Mouse (Mus musculus) heart, postnatal 25 days (tissue): ENCODE results near the gene Fxyd2. TPM values are rescaled to one million over a fixed set of nuclear protein-coding genes. Genes with fewer than 3 reads are reported as not detected.

Experiments used
- DNase-seq: peaks from one replicate; pipeline ENCODE4 v3.0.0; 2022; ENCODE audit warnings: low spot score
- intact Hi-C: fragments of 180-260 bp; cut with DNase I; formaldehyde crosslinking; loops from one replicate; pipeline ENCODE4 v1.15.1; 2025
- total RNA-seq, 2 experiments: library from RNA; stranded (reverse); gene quantifications; 2 replicates each; pipeline ENCODE4 v1.2.3; 2021

The Fxyd2 gene
- 1 to 10 TPM; 1.5 to 2.7 TPM for total RNA-seq

- intact Hi-C loops = no loop called here
- no peak for DNase-seq
Observed at GRCm38 (mm10) chr9:45399434-45399833, at the start of gene Fxyd2. Gene Fxyd2 (plus strand): TSS chr9:45399669.

- intact Hi-C loops = no loop called here
- DNase-seq = no peak
Observed at GRCm38 (mm10) chr9:45349851-45350250, 49.6 kb upstream of the Fxyd2 start.

- intact Hi-C loops = no loop called here
- no peak for DNase-seq
Observed at GRCm38 (mm10) chr9:45355192-45355591, 44.3 kb upstream of the Fxyd2 start.

GRCm38 (mm10) chr9:45358356-45358755 is 41.1 kb upstream of the Fxyd2 start:
- DNase-seq = no peak
- intact Hi-C loops = no loop called here

- no peak for DNase-seq
Observed at GRCm38 (mm10) chr9:45362051-45362461, 37.4 kb upstream of the Fxyd2 start.

GRCm38 (mm10) chr9:45363639-45364214 is 35.7 kb upstream of the Fxyd2 start:
- no peak for DNase-seq
- intact Hi-C loops = no loop called here

More at GRCm38 (mm10) chr9:45362051-45362461, 37.4 kb upstream of the Fxyd2 start:
- intact Hi-C loops = no loop called here

GRCm38 (mm10) chr9:45367716-45368115 is 31.8 kb upstream of the Fxyd2 start:
- DNase-seq = no peak
- intact Hi-C loops = loop anchor here (2.0 kb wide), 1 partner anchor 17 kb away; no protein-coding TSS in a partner anchor

- DNase-seq = peak; percentile 12
- intact Hi-C loops = loop anchor here (2.0 kb wide), 1 partner anchor 16 kb away; no protein-coding TSS in a partner anchor
Observed at GRCm38 (mm10) chr9:45368341-45368901, 31.0 kb upstream of the Fxyd2 start.

- peak; percentile 45 for DNase-seq
- intact Hi-C loops = no loop called here
Observed at GRCm38 (mm10) chr9:45370117-45370561, 29.3 kb upstream of the Fxyd2 start, which contains the start of gene Fxyd6. Gene Fxyd6 (plus strand): TSS chr9:45370185.

GRCm38 (mm10) chr9:45370616-45371336 is 28.7 kb upstream of the Fxyd2 start:
- no peak for DNase-seq
- intact Hi-C loops = no loop called here

GRCm38 (mm10) chr9:45371337-45371707 is 28.1 kb upstream of the Fxyd2 start:
- intact Hi-C loops = no loop called here
- DNase-seq = no peak

GRCm38 (mm10) chr9:45373896-45374295 is 25.6 kb upstream of the Fxyd2 start:
- intact Hi-C loops = no loop called here
- DNase-seq = no peak

GRCm38 (mm10) chr9:45374988-45375502 is 24.4 kb upstream of the Fxyd2 start:
- intact Hi-C loops = no loop called here
- DNase-seq = no peak

- intact Hi-C loops = no loop called here
- DNase-seq = no peak
Observed at GRCm38 (mm10) chr9:45376427-45376826, 23.0 kb upstream of the Fxyd2 start.

GRCm38 (mm10) chr9:45376883-45377282 is 22.6 kb upstream of the Fxyd2 start:
- DNase-seq = no peak
- intact Hi-C loops = no loop called here

GRCm38 (mm10) chr9:45380411-45381251 is 18.8 kb upstream of the Fxyd2 start:
- no peak for DNase-seq
- intact Hi-C loops = loop anchor here (10.0 kb wide), 1 partner anchor 236 kb away; no protein-coding TSS in a partner anchor

GRCm38 (mm10) chr9:45382336-45382735 is 17.1 kb upstream of the Fxyd2 start:
- DNase-seq = no peak
- intact Hi-C loops = loop anchor here (10.0 kb wide), 1 partner anchor 238 kb away; no protein-coding TSS in a partner anchor

GRCm38 (mm10) chr9:45382834-45383233 is 16.6 kb upstream of the Fxyd2 start:
- no peak for DNase-seq
- intact Hi-C loops = loop anchor here (10.0 kb wide), 1 partner anchor 238 kb away; no protein-coding TSS in a partner anchor

- DNase-seq = no peak
- intact Hi-C loops = loop anchor here (2.0 to 10.0 kb wide), 2 partner anchors 15 to 239 kb away; no protein-coding TSS in a partner anchor
Observed at GRCm38 (mm10) chr9:45383883-45384282, 15.6 kb upstream of the Fxyd2 start.

GRCm38 (mm10) chr9:45386698-45387097 is 12.8 kb upstream of the Fxyd2 start:
- no peak for DNase-seq
- intact Hi-C loops = loop anchor here (10.0 kb wide), 1 partner anchor 242 kb away; no protein-coding TSS in a partner anchor
